Mouse (Mus musculus) spleen, embryonic (tissue): ENCODE results near the gene Cilp.

ENCODE experiments used
- CTCF ChIA-PET: fragments of 350-600 bp; sonication (Branson Sonifier 250); formaldehyde crosslinking; loops from one replicate; lab custom pipeline; 2022; lab: Charles Lee

The Cilp gene

DNA sequence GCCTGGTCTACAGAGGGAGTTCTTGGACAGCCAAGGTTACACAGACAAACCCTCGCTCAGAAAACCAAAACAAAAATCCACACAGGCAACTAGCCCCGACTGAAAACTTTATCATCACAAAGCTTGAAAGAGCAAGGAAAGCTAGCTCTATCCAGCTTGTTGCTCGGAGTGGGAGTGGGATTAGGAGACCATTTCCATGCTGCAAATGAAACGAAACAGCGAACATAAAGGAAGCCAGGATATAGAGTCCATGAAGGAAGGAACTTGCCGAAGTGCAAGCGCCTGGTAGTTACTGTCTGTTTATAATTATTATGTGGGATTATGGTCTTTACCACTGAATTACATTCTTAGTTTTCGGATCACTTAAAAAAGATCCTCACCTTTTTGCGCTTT, 28.6 kb downstream of the Cilp start:
- CTCF ChIA-PET = no interaction called here

DNA sequence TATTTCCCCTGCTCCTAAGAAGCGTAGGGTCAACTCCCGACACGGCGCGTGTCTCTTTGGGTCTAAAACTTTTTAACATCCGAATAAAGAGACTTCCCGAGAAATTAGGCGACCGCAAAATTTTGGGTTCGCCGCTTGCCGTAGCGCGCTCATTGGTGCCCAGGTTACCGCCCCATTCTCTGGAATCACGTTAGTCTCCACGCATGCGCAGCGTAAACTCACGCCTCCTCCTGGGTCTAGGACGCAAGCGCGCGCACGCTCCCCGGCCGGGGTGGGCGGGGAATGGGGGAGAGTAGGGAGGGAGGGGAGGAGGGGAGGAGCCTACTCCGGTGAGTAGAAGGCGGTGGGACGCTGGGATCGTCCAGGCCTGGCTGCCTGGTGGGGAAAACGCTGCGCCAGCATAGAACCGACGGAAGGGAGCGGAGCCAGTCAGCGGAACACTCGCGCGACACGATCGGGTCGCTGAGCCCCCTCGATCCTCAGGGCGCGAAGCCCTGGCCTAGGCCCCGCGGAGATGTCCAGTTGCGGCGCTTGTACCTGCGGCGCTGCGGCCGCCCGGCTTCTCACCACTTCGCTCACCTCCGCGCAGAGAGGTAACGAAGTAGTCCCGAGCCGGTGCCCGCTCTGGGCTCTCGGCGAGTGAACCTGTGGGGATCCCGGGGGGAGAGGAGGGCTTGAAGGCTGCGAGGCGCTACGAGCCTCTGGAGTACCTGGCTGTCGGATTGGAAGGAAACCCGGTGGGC, 29.2 kb downstream of the Cilp start, which contains the start of gene Clpx:
Gene Clpx (plus strand): TSS at position 288 of the 743 bp plus-strand sequence.
- CTCF ChIA-PET = no interaction called here

DNA sequence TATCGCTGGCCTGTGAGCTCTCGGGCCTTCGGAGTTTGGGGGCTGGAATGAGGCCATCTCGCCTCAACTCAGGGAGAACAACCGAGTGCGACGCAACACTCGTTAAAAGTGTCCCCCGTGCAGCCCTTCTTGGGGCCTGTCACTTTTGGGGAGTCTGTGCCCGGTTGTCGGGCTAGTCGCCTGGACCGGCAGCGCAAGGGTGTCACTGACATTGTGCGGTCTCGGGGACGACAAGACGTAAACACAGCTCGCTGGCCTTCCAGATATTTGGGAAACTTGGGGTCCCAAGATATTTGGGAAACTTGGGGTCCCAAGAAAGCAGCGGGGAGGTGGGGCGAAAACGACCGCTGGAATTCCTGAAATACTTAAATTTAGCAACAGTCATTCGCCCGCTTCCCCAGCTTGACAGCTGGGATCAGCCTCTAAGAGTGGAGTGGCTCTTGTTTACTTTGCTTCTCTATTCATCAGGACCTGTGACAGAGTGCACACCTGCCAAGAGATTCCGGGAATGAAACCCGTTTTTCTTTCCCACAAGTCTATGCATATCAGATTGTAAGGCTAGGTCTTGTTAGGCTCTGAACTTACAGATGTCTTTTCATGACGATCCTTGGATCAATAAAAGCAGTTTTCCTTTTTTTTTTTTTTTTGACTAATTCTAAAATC, 29.9 kb downstream of the Cilp start:
- CTCF ChIA-PET = no interaction called here

DNA sequence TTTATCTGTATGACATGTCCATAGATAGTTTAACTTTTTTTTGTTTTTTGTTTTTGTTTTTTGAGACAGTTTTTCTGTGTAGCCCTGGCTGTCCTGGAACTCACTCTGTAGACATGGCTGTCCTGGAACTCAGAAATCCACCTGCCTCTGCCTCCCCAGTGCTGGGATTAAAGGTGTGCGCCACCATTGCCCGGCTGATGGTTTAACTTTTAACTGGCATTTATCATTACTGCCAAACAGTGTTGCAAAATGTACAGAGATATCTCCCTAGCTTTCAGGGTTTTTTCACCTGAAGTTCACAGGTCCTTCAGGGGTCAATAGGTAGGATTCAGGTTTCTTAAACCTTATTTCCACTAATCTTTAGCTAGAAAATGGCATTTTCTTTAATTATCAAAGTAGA, 32.1 kb downstream of the Cilp start:
- CTCF ChIA-PET = no interaction called here

DNA sequence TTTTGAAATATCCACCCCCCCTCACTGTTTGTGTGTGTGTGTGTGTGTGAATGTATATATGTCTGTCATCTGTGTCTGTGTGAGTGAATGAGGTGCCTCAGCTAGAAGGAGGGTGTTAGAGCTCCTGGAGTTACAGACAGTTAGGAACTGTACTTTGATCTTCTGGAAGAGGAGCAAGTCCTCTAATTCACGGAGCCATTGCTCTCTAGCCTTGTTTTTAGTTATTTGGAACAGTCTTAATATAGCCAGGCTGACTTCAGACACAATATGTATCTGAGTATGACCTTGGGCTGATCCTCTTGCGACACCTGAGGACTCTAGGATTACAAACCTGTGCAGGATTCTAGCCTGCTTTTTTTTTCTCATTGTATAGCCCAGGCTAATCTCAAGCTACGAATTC, 33.8 kb downstream of the Cilp start:
- CTCF ChIA-PET = interaction anchor here (0.8 kb wide), 1 partner anchor 103 kb away, joined by 3 read pairs; no protein-coding TSS in a partner anchor

DNA sequence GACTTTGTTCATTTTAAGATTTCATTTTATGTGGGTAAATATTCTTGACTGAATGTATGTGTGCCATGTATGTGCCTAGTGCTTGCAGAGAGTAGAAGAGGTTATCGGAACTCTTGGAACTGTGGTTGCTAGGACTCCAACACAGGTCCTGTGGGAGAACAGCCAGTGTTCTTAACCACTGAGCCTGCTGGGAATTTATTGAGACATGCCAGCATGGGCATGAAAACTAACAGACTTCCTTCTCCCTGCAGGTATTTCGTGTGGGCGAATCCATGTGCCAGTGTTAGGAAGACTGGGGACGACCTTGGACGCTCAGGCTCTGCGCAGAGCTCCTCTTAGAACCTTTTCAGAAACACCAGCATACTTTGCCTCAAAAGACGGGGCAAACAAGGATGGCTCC, 34.7 kb downstream of the Cilp start:
- CTCF ChIA-PET = interaction anchor here (0.6 to 0.8 kb wide), 2 partner anchors 19 to 103 kb away, joined by 3 read pairs; no protein-coding TSS in a partner anchor

DNA sequence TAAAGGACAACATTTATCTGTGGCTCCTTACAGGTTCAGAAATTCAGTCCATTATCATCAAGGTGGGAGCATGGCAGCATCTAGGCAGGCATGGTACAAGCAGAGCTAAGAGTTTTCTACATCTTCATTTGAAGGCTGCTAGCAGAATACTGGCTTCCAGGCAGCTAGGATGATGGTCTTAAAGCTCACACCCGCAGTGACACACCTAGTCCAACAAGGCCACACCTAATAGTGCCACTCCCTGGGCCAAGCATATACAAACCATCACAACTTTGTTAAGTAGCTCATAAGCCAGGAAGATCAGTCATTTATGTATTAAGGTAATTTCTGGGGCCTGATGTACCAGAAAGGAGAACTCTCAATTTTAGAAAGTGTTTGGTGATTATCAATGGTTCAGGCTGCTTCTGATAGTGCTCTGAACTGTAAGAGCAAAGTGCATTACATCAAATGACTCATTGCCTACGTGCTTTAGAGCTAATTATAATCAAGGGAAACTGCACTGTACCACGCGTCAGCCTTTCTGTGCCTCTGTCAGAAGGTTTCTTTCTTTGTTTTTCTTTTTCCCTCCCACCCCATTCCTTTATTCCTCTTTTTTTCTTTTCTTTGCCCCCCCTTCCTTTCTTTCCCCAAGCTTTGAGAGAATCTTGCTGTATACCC, 37.5 kb downstream of the Cilp start:
- CTCF ChIA-PET = interaction anchor here (0.6 kb wide), 1 partner anchor 8 kb away, joined by 4 read pairs; no protein-coding TSS in a partner anchor

DNA sequence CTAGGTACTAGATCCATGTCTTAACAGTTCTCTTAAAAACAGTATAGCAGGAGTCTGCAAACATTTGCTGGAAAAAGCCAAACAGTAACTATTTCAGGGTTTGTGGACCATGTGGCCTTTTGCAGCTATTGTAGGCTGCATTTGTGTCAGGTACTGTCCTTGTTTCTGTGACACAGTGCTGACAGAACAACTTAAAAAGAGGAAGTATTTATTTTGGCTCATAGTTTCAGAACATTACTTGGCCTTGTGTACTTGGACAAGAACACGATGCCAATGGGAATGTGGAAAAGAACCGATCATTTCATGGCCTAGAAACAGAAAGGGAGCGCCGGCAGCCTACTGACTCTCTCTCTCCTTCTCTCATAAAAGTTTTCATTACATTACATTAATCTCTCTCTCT, 38.6 kb downstream of the Cilp start:
- CTCF ChIA-PET = no interaction called here

DNA sequence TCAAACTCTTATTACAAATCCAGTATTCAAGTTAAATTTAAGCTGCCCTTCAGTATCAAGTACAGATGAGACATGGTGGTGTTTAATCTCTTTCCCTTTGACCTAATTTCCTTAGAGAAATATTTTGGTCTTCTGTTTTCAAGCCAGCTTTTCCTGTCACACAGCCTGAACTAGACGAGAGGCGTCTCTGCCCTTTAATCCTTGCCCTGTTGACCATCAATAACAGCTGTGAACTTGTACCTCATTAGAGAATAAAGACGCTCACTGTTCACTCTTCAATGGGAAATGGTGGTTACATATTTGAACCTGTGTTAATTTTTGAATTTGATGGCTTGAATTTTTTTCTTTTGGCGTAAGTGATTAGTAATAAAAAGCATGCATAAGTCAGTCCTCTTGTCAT, 39.3 kb downstream of the Cilp start:
- CTCF ChIA-PET = no interaction called here

DNA sequence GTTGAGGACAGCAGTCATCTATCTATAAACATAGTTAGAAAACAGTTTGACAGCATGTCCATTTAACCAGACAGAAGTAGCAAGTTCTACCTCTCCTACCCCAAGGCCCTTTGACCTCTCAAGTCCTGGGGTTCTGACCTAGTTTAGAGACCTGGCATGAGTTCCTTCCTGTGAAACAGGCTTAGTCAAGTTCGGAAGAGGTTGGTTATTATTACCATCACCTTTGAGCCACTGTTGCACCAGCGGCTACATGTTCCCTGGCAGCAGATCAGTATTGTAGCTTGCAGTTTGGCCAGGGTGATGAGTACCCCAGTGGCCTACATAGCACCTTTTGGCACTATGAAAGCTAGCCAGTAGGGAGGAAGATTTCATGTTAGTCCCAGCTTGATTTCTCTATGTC, 41.7 kb downstream of the Cilp start:
- CTCF ChIA-PET = no interaction called here

DNA sequence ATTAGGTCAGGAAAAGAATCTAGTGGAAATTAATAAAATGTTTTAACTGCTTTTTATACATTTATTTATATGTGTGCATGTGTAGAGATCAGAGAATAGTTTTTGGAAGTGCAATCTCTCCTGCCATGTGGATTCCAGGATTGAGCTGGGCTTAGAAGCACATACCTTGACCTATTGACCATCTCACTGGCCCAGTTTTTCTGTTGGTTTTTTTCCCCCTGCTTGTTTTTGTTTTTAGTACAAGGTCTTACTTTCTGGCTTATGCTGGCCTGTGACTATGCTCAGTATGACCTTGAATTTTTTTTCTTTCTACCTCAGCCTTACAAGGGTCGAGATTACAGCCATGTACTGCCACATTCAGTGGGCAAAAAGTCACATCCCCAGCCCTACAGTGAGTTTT, 43.0 kb downstream of the Cilp start:
- CTCF ChIA-PET = no interaction called here

DNA sequence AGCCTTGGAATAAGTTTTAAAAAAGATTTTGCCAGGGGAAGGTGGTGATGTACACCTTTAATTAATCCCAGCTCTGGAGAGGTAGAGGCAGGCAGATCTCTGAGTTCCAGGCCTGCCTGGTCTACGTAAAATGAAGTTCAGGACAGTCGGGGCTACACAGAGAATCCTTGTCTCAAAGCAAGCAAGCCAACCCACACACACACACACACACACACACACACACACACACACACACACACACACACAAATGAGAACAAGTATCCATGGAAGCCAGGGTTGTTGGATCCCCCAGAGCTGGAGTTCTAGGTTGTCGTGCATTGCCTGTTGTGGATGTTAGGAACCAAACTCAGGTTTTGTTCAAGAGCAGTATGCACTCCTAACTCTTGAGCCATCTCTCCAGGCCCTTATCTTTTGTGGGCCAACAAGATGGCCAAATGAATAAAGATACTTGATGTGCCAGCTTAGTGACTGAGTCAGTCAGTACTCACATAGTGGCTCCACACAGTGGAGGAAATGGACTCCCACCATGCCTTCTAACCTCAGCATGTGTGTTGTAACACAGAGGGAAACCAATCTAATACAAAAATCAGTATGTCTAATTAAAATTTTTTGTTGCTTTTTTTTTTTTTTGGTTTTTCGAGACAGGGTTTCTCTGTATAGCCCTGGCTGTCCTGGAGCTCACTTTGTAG, 47.8 kb downstream of the Cilp start:
- CTCF ChIA-PET = interaction anchor here (0.6 to 0.8 kb wide), 4 partner anchors 178 to 986 kb away, joined by 3 to 5 read pairs (median 3); no protein-coding TSS in a partner anchor

DNA sequence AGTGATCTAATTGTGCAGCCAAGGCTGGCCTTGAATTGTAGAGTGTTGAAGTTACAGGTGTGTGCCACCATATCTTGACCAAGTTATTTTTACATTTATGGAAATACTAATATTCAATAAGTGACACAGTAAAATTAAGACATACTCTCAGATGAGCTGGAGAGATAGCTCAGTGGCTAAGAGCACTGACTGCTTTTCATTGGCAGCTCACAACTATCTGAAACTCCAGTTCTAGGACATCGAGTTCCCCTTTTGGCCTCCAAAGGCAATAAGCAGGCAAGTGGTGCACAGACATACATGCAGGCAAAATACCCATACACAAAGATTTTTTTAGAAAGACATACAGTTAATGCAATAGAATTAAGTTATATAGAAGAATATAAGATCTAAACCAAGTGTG, 48.9 kb downstream of the Cilp start:
- CTCF ChIA-PET = no interaction called here

DNA sequence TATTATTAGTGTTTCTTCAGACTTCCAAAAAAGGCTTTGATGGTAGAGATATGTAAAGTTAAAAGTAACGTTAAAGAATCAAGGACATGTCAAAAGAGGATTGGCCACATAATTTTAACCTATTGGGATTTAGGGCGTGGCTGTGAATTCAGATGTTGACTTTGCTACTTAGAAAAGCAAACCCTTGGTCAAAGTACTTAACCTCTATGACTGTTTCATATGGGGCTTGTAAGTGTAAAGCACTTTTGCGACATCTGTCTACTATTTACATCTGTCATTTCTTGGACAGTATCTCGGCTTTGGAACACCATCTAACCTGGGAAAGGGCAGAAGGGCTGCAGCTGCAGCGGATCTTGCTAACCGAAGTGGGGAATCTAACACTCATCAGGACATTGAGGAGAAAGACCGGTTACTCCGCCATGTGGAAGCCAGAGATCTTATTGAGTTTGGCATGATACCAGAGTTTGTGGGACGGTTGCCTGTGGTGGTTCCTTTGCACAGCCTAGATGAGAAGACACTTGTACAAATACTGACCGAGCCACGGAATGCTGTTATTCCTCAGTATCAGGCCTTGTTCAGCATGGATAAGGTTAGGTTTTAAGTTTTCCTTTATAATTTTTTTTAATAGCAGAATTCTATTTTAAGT, 57.4 kb downstream of the Cilp start:
- CTCF ChIA-PET = no interaction called here

DNA sequence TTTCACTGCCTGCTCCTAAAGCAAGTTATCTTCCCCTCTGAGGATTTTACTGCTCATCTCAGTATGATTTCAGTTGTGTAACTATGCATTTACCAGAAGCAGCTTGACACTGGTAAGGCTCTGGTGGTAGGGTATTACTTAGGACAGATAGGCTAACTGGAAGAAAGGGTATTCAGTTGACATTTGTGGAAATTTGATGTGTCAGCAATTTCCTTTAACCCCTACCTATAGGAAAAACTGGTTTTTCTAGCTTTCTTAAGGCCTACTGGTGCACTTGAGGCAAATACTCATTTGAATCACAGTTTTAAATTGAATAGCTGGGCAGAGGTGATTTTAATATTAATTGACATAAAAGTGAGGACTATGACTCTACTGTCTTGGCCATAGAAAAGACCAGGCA, 61.0 kb downstream of the Cilp start:
- CTCF ChIA-PET = no interaction called here

DNA sequence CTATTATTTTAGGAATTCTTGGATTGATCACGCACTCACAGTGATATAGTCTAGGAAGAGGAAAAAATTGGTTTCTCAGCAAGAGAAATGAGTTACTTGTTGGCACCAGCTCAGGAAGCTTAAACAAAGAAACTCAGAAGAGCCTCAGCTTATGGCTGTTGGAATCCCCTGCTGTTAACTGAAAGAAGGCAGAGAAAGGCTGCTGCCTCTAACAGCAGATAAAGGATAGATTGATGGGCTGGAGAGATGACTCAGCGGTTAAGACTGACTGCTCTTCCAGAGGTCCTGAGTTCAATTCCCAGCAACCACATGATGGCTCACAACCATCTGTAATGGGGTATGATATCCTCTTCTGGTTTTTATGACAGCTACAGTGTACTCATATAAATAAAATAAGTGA, 62.4 kb downstream of the Cilp start:
- CTCF ChIA-PET = no interaction called here
